Mouse (Mus musculus) limb, embryonic 11.5 days (tissue): ENCODE data around the gene Igbp1. TPM values are rescaled to one million over a fixed set of nuclear protein-coding genes. Genes with fewer than 3 reads are reported as not detected.

ENCODE experiments used
- ATAC-seq: fragments of 200-750 bp; cut with Nextera tagmentation; 2 replicates; pipeline ENCODE4 v1.8.0; 2017; ENCODE audit warnings: low read depth; ENCODE audit not compliant: insufficient number of reproducible peaks, low FRiP score, low TSS enrichment
- DNase-seq: peaks from one replicate; pipeline ENCODE4 v3.0.0-alpha.2; 2015; ENCODE audit warnings: low spot score
- H3K27ac ChIP-seq: fragments of 300-500 bp; sonication (generic); replicated peaks from 2 replicates; pipeline ENCODE4 v1.5.1; 2014; ENCODE audit warnings: low read depth, mild to moderate bottlenecking, low read length
- H3K27me3 ChIP-seq: fragments of 300-500 bp; sonication (generic); 2 replicates; pipeline ENCODE4 v1.6.1; 2014; ENCODE audit warnings: mild to moderate bottlenecking, low read length, mixed read lengths; ENCODE audit not compliant: control insufficient read depth, insufficient read depth
- H3K36me3 ChIP-seq: fragments of 300-500 bp; sonication (generic); 2 replicates; pipeline ENCODE4 v1.6.1; 2014; ENCODE audit warnings: mild to moderate bottlenecking, low read length, moderate library complexity, mixed read lengths; ENCODE audit not compliant: control insufficient read depth, insufficient read depth
- H3K4me1 ChIP-seq: fragments of 300-500 bp; sonication (generic); 2 replicates; pipeline ENCODE4 v1.6.1; 2014; ENCODE audit warnings: low read length, mixed read lengths; ENCODE audit not compliant: control insufficient read depth, insufficient read depth
- H3K4me2 ChIP-seq: fragments of 300-500 bp; sonication (generic); 2 replicates; pipeline ENCODE4 v1.6.1; 2014; ENCODE audit warnings: low read depth, mild to moderate bottlenecking, moderate library complexity; ENCODE audit not compliant: severe bottlenecking
- H3K4me3 ChIP-seq: fragments of 300-500 bp; sonication (generic); 2 replicates; pipeline ENCODE4 v1.5.1; 2014; ENCODE audit warnings: low read depth, low read length
- H3K9ac ChIP-seq: fragments of 300-500 bp; sonication (generic); 2 replicates; pipeline ENCODE4 v1.6.1; 2014; ENCODE audit warnings: mild to moderate bottlenecking, low read length
- H3K9me3 ChIP-seq: fragments of 300-500 bp; sonication (generic); 2 replicates; pipeline ENCODE4 v1.6.1; 2016; ENCODE audit warnings: low read length; ENCODE audit not compliant: control insufficient read depth
- WGBS: fragments of 180-500 bp; shearing (Covaris S2); extraction: QIAGEN DNeasy Blood & Tissue Kit; methylation state at CpG from one replicate; pipeline ENCODE4 v1.1.7; 2014; 5-methylcytosine and 5-hydroxymethylcytosine counted together
- polyA plus RNA-seq: library from polyadenylated mRNA; unstranded; fragments of >200 nt; fragmentation: Nextera tagmentation; extraction: Ambion mirVana; gene quantifications from 2 replicates; pipeline ENCODE4 v1.2.1, GENCODE M21; 2014

Gene Igbp1
- polyA plus RNA-seq, 1 experiment from 2014 or later = 47.3 TPM

DNA sequence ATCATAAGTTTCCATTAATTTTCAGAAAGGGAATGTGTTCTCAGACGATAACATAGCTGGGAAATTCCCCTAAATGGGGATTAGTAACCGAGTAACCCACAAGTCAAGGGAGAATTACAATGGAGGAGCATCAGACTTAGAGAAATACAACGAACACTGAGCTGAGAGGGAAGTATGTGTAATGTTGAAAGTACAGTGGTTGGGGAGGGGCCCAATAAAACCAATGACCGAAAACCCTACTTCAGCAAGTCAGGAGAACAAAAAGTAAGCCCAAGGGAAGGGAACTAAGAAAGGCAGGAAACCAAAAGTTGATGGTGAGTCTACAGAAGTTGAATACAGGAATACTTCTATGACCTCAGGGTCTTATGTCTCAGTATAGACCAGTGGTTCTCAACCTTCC, 14.1 kb downstream of the Igbp1 start:
- Histone ChIP-seq H3K4me2 (no peak overlapping the region), H3K9me3 (no peaks in the 10 kb centered on the region), H3K4me3 (no peak overlapping the region), H3K9ac (no peak overlapping the region), H3K27ac (no peak overlapping the region), H3K36me3 (no peaks in the 10 kb centered on the region), H3K4me1 (no peaks in the 10 kb centered on the region), H3K27me3 (no peaks in the 10 kb centered on the region; the same call in 1 of the 2 replicates)
- WGBS = 90% methylated on average over 4 of the region's 4 CpGs
- DNase-seq (no peak), ATAC-seq (no peak)

DNA sequence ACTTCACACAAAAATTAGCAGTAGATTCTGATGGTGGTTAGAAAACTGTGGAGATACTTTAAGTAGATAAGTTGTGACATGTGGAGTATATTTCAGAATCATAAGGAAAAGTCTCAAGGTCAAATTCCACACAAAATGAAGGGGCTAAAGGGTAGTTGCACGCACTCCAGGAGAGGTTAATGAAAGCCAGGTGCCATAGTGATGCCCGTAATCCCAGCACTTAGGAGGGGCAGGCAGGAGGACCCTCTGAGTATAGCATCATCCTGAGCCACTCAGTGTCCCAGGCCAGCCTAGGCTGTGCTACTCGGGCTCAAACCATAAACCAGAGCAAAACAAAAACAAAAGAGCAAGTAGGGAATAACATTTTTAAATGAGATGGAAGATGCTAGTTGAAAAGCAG, 15.8 kb downstream of the Igbp1 start:
- WGBS = 40% methylated on average over 3 of the region's 3 CpGs
- Histone ChIP-seq H3K4me1 (no peaks in the 10 kb centered on the region), H3K9ac (no peak overlapping the region), H3K9me3 (no peaks in the 10 kb centered on the region), H3K36me3 (no peaks in the 10 kb centered on the region), H3K4me2 (no peak overlapping the region), H3K4me3 (no peak overlapping the region), H3K27ac (no peak overlapping the region), H3K27me3 (no peaks in the 10 kb centered on the region; the same call in 1 of the 2 replicates)
- ATAC-seq (no peak), DNase-seq (no peak)

DNA sequence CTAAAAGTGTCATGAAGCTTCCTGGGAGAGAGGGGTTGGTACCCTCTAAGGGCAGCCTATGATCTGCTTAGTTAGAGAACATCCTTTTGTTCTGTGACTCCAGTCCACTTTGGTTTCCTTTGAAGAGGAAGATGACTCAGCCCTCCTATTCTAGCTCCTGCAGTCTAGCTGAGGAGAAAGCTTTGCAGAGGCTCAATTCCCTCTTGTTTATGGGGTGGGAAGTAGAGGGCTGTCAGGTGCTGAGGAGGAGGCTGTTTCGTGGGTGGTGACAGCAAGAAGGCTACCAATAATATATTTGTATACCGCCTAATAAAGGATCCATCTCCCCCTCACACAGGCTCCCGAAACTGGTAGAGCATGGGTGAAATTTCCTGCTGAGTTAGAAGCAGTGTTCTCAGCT, 22.6 kb downstream of the Igbp1 start:
- Histone ChIP-seq H3K36me3 (no peaks in the 10 kb centered on the region), H3K27ac (no peak overlapping the region), H3K27me3 (peaks cover 2% of the 10 kb centered on the region; the same call in 1 of the 2 replicates), H3K4me1 (no peaks in the 10 kb centered on the region), H3K9me3 (no peaks in the 10 kb centered on the region), H3K4me3 (no peak overlapping the region), H3K9ac (no peak overlapping the region), H3K4me2 (no peak overlapping the region)
- ATAC-seq (no peak), DNase-seq (no peak)
- WGBS = 87% methylated on average over 3 of the region's 3 CpGs

DNA sequence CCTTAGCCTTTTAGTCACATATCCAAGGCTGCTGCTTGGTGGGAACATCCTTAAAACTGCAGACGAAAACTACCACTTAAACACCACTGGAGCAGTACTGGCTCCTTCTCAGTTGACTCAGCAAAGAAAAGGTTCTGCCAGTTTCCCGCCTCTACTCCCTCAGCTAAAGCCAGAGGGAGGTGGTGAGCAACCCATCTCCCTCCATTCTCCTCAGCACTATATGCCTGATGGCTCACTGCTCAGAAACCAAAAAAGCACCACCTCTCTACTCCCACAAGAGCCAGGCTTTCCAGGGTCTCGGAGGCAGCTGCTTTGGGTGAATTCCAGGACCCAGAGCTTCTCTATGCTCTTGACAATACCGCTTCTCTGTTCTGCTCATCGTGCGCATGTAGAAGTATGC, 23.5 kb downstream of the Igbp1 start:
- Histone ChIP-seq H3K4me1 (no peaks in the 10 kb centered on the region), H3K27ac (no peak overlapping the region), H3K9ac (no peak overlapping the region), H3K4me2 (no peak overlapping the region), H3K9me3 (no peaks in the 10 kb centered on the region), H3K27me3 (peaks cover 5% of the 10 kb centered on the region; the same call in 1 of the 2 replicates), H3K4me3 (no peak overlapping the region), H3K36me3 (no peaks in the 10 kb centered on the region)
- ATAC-seq = no peak
- DNase-seq = no peak
- 93% methylated on average over 6 of the region's 6 CpGs for WGBS

DNA sequence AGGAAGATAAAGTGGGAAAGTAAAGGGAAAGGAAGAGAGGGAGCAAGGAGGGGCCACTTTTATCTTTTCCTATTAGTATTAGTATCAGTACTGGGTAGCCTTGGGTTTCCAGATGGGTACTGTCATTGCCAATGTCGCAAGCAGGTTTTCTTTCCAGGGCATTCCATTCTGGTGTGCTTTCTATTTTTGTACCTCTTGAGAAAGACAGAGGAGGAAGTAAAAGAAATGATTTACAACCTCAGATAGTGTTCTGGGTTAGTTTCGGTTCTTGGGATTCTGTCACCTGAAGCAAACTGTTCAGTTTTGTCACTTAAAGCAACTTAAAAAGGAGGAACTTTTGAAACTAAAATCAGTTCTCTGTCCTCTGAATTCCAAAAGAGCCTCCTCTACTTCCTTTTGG, 24.4 kb downstream of the Igbp1 start:
- Histone ChIP-seq H3K4me3 (no peak overlapping the region), H3K27me3 (peaks cover 5% of the 10 kb centered on the region; the same call in 1 of the 2 replicates), H3K9ac (no peak overlapping the region), H3K9me3 (no peaks in the 10 kb centered on the region), H3K4me1 (no peaks in the 10 kb centered on the region), H3K36me3 (no peaks in the 10 kb centered on the region), H3K27ac (no peak overlapping the region), H3K4me2 (no peak overlapping the region)
- ATAC-seq (no peak), DNase-seq (no peak)
- 89% methylated on average over 2 of the region's 2 CpGs for WGBS

DNA sequence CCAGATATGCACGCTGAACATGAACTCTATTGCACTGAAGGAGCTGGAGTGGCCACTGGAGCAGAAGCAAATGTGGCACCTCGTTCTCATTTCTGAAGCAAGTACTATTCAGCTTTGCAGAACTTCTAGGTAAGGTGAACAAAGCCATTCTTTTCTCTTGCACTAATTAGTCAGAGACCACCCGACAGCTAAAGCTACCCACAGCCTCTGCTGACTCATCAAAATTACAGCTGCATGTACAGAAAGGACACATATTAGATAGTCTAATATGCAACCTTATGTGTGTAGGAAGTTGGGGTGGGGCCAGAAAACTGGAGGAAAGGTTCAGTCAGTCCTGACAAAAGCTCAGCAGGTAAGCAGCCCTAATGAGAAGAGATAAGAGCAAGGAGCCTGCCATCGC, 30.4 kb downstream of the Igbp1 start, which contains the start of gene Dgat2l6:
TSS of gene Dgat2l6 (plus strand) at position 368 of the 400 bp plus-strand sequence.
- no peaks in the 10 kb centered on the region for H3K36me3 ChIP-seq
- H3K9ac ChIP-seq = no peak within 1 kb of the TSS
- 83% methylated on average over 4 of the region's 4 CpGs for WGBS
- H3K27me3 ChIP-seq = 0 out of 2 replicates have a peak, but pooled peaks cover 3% of the 10 kb centered on the region
- DNase-seq (no peak), ATAC-seq (no peak)
- H3K9me3 ChIP-seq = no peaks in the 10 kb centered on the region
- no peaks in the 10 kb centered on the region for H3K4me1 ChIP-seq
- H3K4me2 ChIP-seq = no peak within 1 kb of the TSS
- no peak within 1 kb of the TSS for H3K4me3 ChIP-seq
- H3K27ac ChIP-seq = no peak within 1 kb of the TSS

DNA sequence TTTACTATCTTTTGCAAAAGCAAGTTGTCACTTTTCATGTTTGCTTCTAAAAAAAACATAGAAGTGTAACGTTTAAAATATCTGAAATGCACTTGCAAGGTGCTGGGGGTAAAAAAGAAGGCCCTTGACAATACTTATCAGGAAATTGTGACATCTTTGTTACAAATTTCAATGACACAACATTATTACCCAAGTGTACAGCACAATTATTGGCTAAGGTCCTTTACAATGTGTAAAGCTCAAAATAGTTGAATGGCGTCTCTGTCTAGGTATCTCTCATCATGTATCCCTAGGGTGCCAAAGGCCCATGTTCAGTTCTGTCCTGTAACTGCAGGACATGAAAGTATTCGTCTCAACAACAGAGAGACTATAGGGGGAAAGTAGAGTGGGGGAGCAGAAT, 61.9 kb downstream of the Igbp1 start:
- H3K36me3 ChIP-seq = no peaks in the 10 kb centered on the region
- WGBS = 89% methylated on average over 3 of the region's 3 CpGs
- ATAC-seq = no peak
- no peak overlapping the region for H3K9ac ChIP-seq
- no peak overlapping the region for H3K27ac ChIP-seq
- H3K27me3 ChIP-seq = no peaks in the 10 kb centered on the region
- no peaks in the 10 kb centered on the region for H3K4me1 ChIP-seq
- DNase-seq = no peak
- no peaks in the 10 kb centered on the region for H3K9me3 ChIP-seq
- H3K4me3 ChIP-seq = no peak overlapping the region
- no peak overlapping the region for H3K4me2 ChIP-seq

DNA sequence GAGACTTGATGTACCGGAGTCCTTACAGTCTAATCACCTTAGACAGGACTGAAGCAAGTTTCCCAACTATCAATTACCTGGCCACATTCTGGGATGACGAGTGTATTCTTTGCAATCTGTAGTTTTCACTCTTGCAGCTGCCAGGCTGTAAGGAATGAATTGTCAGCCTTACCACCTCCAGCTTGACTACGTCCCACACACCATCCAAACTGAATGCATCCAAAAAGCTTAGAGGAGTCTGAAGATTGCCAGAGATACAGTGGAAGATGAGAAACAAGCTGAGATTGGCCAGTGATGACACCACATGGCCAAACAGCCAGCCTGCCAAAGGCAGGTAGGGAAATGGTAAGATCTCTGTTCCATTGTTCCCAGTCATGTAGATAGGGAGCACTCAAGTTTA, 71.6 kb downstream of the Igbp1 start:
- Histone ChIP-seq H3K9ac (no peak overlapping the region), H3K9me3 (no peaks in the 10 kb centered on the region), H3K4me2 (no peak overlapping the region), H3K27ac (no peak overlapping the region), H3K4me1 (no peaks in the 10 kb centered on the region), H3K36me3 (no peaks in the 10 kb centered on the region), H3K27me3 (no peaks in the 10 kb centered on the region), H3K4me3 (no peak overlapping the region)
- DNase-seq (no peak), ATAC-seq (no peak)
- WGBS = 87% methylated on average over 3 of the region's 3 CpGs
